Mouse (Mus musculus): ENCODE results near the gene Top3a. TPM values are rescaled to one million over a fixed set of nuclear protein-coding genes. Genes with fewer than 3 reads are reported as not detected.

The Top3a gene
- polyA plus RNA-seq, 1 experiment from 2014 or later = 3.2 TPM

DNA sequence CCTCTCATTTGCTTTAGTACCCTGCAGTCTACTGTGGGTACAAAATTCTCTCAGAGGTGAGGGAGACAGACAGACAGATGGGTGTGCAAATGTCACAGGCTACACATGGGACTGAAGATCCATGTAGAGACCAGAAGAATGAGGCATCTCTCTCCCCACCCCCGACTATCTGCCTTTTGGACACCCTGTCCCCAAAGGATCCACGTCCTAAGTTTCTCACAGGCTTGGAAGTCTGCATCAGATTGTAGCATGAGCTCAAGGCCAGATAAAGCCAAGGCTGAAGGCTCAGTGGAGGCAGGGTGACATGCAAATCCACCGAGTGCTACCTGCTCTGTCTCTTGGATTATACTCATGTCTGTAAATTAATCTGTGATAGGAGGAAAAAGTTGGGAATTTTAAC, 40.7 kb downstream of the Top3a start:
- no peak overlapping the region for H3K4me3 ChIP-seq (ENCODE audit: low read depth, low read length)
- DNase-seq (no peak), ATAC-seq (no peak)
- no peak overlapping the region for H3K4me2 ChIP-seq (ENCODE audit: low read depth, low read length)
- 70% methylated on average over 3 of the region's 3 CpGs for WGBS (ENCODE audit: insufficient replicate concordance)
- TF ChIP-seq CTCF (IDR thresholded peaks at IDR 0.05; ENCODE audit: low read depth) = no peak
- TF ChIP-seq EP300 (IDR thresholded peaks at IDR 0.05; ENCODE audit: low read depth) = no peak
- peaks cover 9% of the 10 kb centered on the region; the same call in 1 of the 2 replicates for H3K36me3 ChIP-seq (replicated peaks; ENCODE audit: insufficient read depth, low read length)
- H3K27ac ChIP-seq (ENCODE audit: low read depth) = no peak overlapping the region
- H3K4me1 ChIP-seq (ENCODE audit: insufficient read depth) = no peaks in the 10 kb centered on the region
- no peaks in the 10 kb centered on the region for H3K27me3 ChIP-seq (ENCODE audit: insufficient read depth, low read length)
- no peak overlapping the region for H3K9ac ChIP-seq (replicated peaks)
- H3K9me3 ChIP-seq (ENCODE audit: low read length) = no peaks in the 10 kb centered on the region

DNA sequence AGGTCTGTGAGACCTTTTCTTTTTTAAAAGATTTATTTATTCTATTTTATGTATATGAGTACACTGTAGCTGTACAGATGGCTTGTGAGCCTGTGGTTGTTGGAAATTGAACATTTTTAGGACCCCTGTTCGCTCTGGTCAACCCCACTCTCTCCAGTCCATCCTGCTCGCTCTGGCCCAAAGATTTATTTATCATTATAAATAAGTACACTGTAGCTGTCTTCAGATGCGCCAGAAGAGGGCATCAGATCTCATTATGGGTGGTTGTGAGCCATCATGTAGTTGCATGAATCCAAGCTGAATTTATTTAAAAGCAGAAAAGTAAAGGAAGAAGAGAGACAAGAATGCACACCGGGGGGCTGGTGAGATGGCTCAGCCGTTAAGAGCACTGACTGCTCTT, 42.0 kb downstream of the Top3a start:
- Histone ChIP-seq H3K4me3 (ENCODE audit: low read depth, low read length) (no peak overlapping the region), H3K27ac (ENCODE audit: low read depth) (no peak overlapping the region), H3K27me3 (ENCODE audit: insufficient read depth, low read length) (no peaks in the 10 kb centered on the region), H3K9ac (replicated peaks) (no peak overlapping the region), H3K4me2 (ENCODE audit: low read depth, low read length) (no peak overlapping the region), H3K36me3 (replicated peaks; ENCODE audit: insufficient read depth, low read length) (peaks cover 5% of the 10 kb centered on the region; the same call in 1 of the 2 replicates), H3K9me3 (ENCODE audit: low read length) (no peaks in the 10 kb centered on the region), H3K4me1 (ENCODE audit: insufficient read depth) (no peaks in the 10 kb centered on the region)
- ATAC-seq = no peak
- WGBS (ENCODE audit: insufficient replicate concordance) = 75% methylated on average over 5 of the region's 5 CpGs
- TF ChIP-seq CTCF (IDR thresholded peaks at IDR 0.05; ENCODE audit: low read depth) = peak; percentile 25; the same call in 1 of the 2 replicates
- no peak for TF ChIP-seq EP300 (IDR thresholded peaks at IDR 0.05; ENCODE audit: low read depth)
- DNase-seq = no peak

- Histone ChIP-seq H3K4me2 (ENCODE audit: low read depth, low read length) (no peak overlapping the region), H3K9me3 (ENCODE audit: low read length) (no peaks in the 10 kb centered on the region), H3K9ac (replicated peaks) (no peak overlapping the region), H3K4me1 (ENCODE audit: insufficient read depth) (peaks cover 4% of the 10 kb centered on the region), H3K27me3 (ENCODE audit: insufficient read depth, low read length) (no peaks in the 10 kb centered on the region), H3K4me3 (ENCODE audit: low read depth, low read length) (no peak overlapping the region), H3K36me3 (replicated peaks; ENCODE audit: insufficient read depth, low read length) (peaks cover 1% of the 10 kb centered on the region; the same call in 1 of the 2 replicates), H3K27ac (ENCODE audit: low read depth) (no peak overlapping the region)
- 70% methylated on average over 2 of the region's 2 CpGs for WGBS (ENCODE audit: insufficient replicate concordance)
- TF ChIP-seq CTCF (IDR thresholded peaks at IDR 0.05; ENCODE audit: low read depth) (no peak), EP300 (IDR thresholded peaks at IDR 0.05; ENCODE audit: low read depth) (no peak)
- no peak for DNase-seq
- ATAC-seq = no peak
These were observed 43.0 kb downstream of the Top3a start for GRCm38 (mm10) chr11:60734206-60734605.

DNA sequence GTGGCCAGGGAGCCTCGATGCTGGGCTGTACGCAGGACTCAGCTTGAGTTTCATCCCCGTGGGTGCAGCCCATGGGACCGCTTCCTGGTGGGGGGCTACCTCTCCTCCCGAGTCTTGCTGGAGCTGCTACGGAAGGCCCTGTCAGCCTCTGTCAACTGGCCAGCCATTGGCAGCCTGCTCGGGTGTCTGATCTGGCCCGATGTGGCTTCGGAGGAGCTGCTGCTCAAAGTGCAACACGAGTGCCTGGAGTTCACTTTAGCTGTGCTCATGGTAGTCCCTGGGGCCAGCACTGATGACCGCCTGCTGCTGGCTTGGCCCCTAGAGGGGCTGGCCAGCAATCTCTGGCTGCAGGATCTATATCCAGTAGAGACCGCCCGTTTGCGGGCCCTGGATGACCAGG, 45.9 kb downstream of the Top3a start:
- ATAC-seq = no peak
- H3K36me3 ChIP-seq (replicated peaks; ENCODE audit: insufficient read depth, low read length) = no peaks in the 10 kb centered on the region; the same call in 1 of the 2 replicates
- no peak overlapping the region for H3K9ac ChIP-seq (replicated peaks)
- no peak overlapping the region for H3K4me3 ChIP-seq (ENCODE audit: low read depth, low read length)
- WGBS (ENCODE audit: insufficient replicate concordance) = 84% methylated on average over 14 of the region's 14 CpGs
- no peak overlapping the region for H3K27ac ChIP-seq (ENCODE audit: low read depth)
- TF ChIP-seq CTCF (IDR thresholded peaks at IDR 0.05; ENCODE audit: low read depth) (no peak), EP300 (IDR thresholded peaks at IDR 0.05; ENCODE audit: low read depth) (no peak)
- DNase-seq = no peak
- no peak overlapping the region for H3K4me2 ChIP-seq (ENCODE audit: low read depth, low read length)
- H3K4me1 ChIP-seq (ENCODE audit: insufficient read depth) = peaks cover 22% of the 10 kb centered on the region
- H3K27me3 ChIP-seq (ENCODE audit: insufficient read depth, low read length) = no peaks in the 10 kb centered on the region
- H3K9me3 ChIP-seq (ENCODE audit: low read length) = no peaks in the 10 kb centered on the region

DNA sequence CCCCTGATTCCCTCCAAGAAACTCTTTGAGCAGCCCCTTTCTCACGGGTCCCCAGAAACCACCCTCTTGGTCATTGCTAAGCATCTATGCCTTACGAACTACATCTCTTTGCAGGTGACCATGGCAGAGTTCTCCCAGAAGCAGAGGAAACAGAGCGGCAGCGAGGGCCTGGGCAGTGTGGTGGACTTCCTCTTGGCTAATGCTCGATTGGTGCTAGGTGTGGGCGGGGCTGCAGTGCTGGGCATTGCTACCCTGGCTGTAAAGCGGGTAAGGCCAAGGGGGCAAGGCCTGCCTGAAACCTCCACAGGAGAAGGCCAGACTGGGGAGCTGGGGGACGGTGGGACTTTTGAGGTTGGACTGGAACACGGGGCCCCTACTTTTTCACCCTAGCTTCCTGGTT, 47.0 kb downstream of the Top3a start:
- H3K27me3 ChIP-seq (ENCODE audit: insufficient read depth, low read length) = no peaks in the 10 kb centered on the region
- H3K27ac ChIP-seq (ENCODE audit: low read depth) = no peak overlapping the region
- no peaks in the 10 kb centered on the region; the same call in 1 of the 2 replicates for H3K36me3 ChIP-seq (replicated peaks; ENCODE audit: insufficient read depth, low read length)
- no peak overlapping the region for H3K4me3 ChIP-seq (ENCODE audit: low read depth, low read length)
- peaks cover 26% of the 10 kb centered on the region for H3K4me1 ChIP-seq (ENCODE audit: insufficient read depth)
- WGBS (ENCODE audit: insufficient replicate concordance) = 73% methylated on average over 9 of the region's 9 CpGs
- H3K9me3 ChIP-seq (ENCODE audit: low read length) = no peaks in the 10 kb centered on the region
- DNase-seq (no peak), ATAC-seq (no peak)
- H3K9ac ChIP-seq (replicated peaks) = no peak overlapping the region
- TF ChIP-seq EP300 (IDR thresholded peaks at IDR 0.05; ENCODE audit: low read depth) (no peak), CTCF (IDR thresholded peaks at IDR 0.05; ENCODE audit: low read depth) (no peak)
- H3K4me2 ChIP-seq (ENCODE audit: low read depth, low read length) = no peak overlapping the region

DNA sequence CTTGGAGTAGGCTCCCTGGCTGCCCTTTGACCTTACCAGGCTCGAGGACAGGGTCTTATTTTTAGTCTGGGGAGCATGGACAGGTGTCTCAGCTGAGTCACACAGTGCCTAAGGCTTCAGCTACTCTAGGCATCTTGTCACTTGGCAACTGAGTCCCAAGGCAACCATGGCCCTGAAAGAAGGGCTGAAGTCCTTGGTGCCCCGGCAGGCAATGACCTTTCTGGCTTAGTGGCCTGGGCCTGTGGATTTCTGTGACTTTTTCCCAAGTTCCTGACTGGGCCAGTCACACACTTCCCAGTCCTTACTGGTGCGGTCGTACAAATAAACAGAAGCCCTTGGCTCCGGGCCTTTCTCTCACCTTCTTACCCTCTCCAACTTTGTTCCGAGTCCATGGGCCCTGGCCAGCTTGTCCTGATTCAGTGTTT, 47.9 kb downstream of the Top3a start:
- 60% methylated on average over 6 of the region's 6 CpGs for WGBS (ENCODE audit: insufficient replicate concordance)
- Histone ChIP-seq H3K27me3 (ENCODE audit: insufficient read depth, low read length) (no peaks in the 10 kb centered on the region), H3K9me3 (ENCODE audit: low read length) (no peaks in the 10 kb centered on the region), H3K9ac (replicated peaks) (peak overlapping the region; percentile 41), H3K27ac (ENCODE audit: low read depth) (peak overlapping the region; percentile 87; the same call in 1 of the 2 replicates), H3K4me3 (ENCODE audit: low read depth, low read length) (peak overlapping the region; percentile 73), H3K36me3 (replicated peaks; ENCODE audit: insufficient read depth, low read length) (peaks cover 7% of the 10 kb centered on the region; the same call in 1 of the 2 replicates), H3K4me2 (ENCODE audit: low read depth, low read length) (peak overlapping the region; percentile 83), H3K4me1 (ENCODE audit: insufficient read depth) (peaks cover 26% of the 10 kb centered on the region)
- TF ChIP-seq CTCF (IDR thresholded peaks at IDR 0.05; ENCODE audit: low read depth) (no peak), EP300 (IDR thresholded peaks at IDR 0.05; ENCODE audit: low read depth) (no peak)
- no peak for DNase-seq
- no peak for ATAC-seq
